Mouse (Mus musculus): ENCODE measurements at regions not wholly inside any gene's neighbourhood (a gene's known extent, or its start where the extent isn't known, plus 50 kb on each side); places are given as distances from the start of the nearest gene placed in this dataset.

DNA sequence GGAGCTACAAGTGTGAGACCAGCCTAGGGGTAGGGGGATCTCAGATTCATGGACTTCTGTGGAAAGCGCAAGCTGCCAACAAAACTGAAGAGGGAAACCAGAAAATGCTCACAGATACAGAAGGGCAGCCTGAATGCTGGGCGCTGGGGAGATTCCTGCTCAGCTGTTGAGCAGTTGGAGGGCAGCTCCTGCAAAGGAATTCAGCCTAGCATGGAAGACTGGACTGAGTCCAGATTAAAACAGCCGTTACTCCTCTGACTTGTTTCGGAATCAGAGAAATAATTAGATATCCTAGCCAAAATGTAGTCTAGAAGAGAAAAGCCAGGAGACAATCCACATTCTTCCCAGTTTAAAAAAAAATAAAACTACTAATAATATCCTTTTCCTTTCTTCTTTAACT is 83.7 kb downstream of the Asb9 start:
- Histone ChIP-seq H3K4me3 (replicated peaks) (no peak overlapping the region), H3K9ac (no peak overlapping the region), H3K4me1 (replicated peaks) (no peaks in the 10 kb centered on the region), H3K27ac (0 out of 2 replicates have a peak overlapping the region, but pooled peaks have one; percentile 13), H3K4me2 (replicated peaks) (no peak overlapping the region), H3K36me3 (no peaks in the 10 kb centered on the region), H3K27me3 (replicated peaks) (no peaks in the 10 kb centered on the region), H3K9me3 (no peaks in the 10 kb centered on the region)
- no peak for ATAC-seq
- 47% methylated on average over 4 of the region's 4 CpGs for WGBS
